Mouse (Mus musculus) megakaryocyte, embryonic 14.5 days (primary cell): ENCODE results near the gene Nat10.

Experiments
- FLI1 ChIP-seq: IDR thresholded peaks from 2 replicates; pipeline ENCODE4 v1.6.1; 2012; ENCODE audit warnings: low read length, inconsistent platforms, mixed read lengths
- GATA1 ChIP-seq: IDR thresholded peaks from 3 replicates; pipeline ENCODE4 v1.6.1; 2012; ENCODE audit warnings: mixed read lengths, low read length, inconsistent platforms, borderline replicate concordance

DNA sequence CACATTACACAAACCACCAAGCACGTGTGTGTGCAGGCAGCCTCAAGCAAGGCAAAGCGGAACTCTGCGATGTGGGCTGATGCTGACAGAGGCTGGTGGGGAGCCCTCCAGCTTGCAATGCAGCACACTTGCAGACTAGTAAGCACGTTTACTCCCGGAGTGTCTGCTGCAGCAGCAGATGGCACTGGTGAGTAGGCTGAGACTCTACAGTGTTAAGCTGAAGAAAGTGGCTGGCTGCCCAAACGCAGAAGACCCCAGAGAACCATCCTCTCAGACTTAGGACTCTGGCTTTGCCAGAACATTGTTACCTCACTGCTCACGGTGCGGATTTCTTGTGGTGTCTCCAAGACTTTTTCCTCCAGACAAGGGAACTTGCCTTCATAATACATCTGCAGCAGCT is 30.1 kb downstream of the Nat10 start:
- TF ChIP-seq GATA1 (no peak), FLI1 (no peak)
